Mouse (Mus musculus) forebrain, embryonic 14.5 days (tissue): ENCODE data around the gene Apc2. TPM values are rescaled to one million over a fixed set of nuclear protein-coding genes. Genes with fewer than 3 reads are reported as not detected.

Experiments used
- ATAC-seq: fragments of 200-750 bp; cut with Nextera tagmentation; 2 replicates; pipeline ENCODE4 v1.8.0; 2017; ENCODE audit warnings: mild to moderate bottlenecking, moderate library complexity
- DNase-seq: peaks from one replicate; pipeline ENCODE4 v3.0.0-alpha.2; 2015; ENCODE audit warnings: low spot score
- H3K27ac ChIP-seq: fragments of 300-500 bp; sonication (generic); 2 replicates; pipeline ENCODE4 v1.5.1; 2014; ENCODE audit warnings: low read depth, mild to moderate bottlenecking, control low read depth, low read length, moderate library complexity
- H3K27me3 ChIP-seq: fragments of 300-500 bp; sonication (generic); replicated peaks from 2 replicates; pipeline ENCODE4 v1.6.1; 2014; ENCODE audit warnings: low read length, control low read depth, mixed read lengths; ENCODE audit not compliant: control insufficient read depth, insufficient read depth
- H3K36me3 ChIP-seq: fragments of 300-500 bp; sonication (generic); 2 replicates; pipeline ENCODE4 v1.6.1; 2014; ENCODE audit warnings: low read length, control low read depth; ENCODE audit not compliant: control insufficient read depth, insufficient read depth
- H3K4me1 ChIP-seq: fragments of 300-500 bp; sonication (generic); 2 replicates; pipeline ENCODE4 v1.6.1; 2014; ENCODE audit warnings: antibody characterized with exemption, low read length, control low read depth; ENCODE audit not compliant: control insufficient read depth, insufficient read depth
- H3K4me2 ChIP-seq: fragments of 300-500 bp; sonication (generic); 2 replicates; pipeline ENCODE4 v1.6.1; 2014; ENCODE audit warnings: mild to moderate bottlenecking, control low read depth, low read length
- H3K4me3 ChIP-seq: fragments of 300-500 bp; sonication (generic); 2 replicates; pipeline ENCODE4 v1.5.1; 2014; ENCODE audit warnings: low read depth, low read length, control low read depth
- H3K9ac ChIP-seq: fragments of 300-500 bp; sonication (generic); 2 replicates; pipeline ENCODE4 v1.6.1; 2014; ENCODE audit warnings: mild to moderate bottlenecking, low read length, control low read depth, moderate library complexity
- H3K9me3 ChIP-seq: fragments of 300-500 bp; sonication (generic); replicated peaks from 2 replicates; pipeline ENCODE4 v1.6.1; 2016; ENCODE audit warnings: low read length, control low read depth, mixed read lengths; ENCODE audit not compliant: control insufficient read depth
- WGBS: fragments of 180-500 bp; shearing (Covaris S2); extraction: QIAGEN DNeasy Blood & Tissue Kit; methylation state at CpG from one replicate; pipeline ENCODE4 v1.1.7; 2014; 5-methylcytosine and 5-hydroxymethylcytosine counted together
- polyA plus RNA-seq: library from polyadenylated mRNA; unstranded; fragments of >200 nt; fragmentation: Nextera tagmentation; extraction: Ambion mirVana; gene quantifications from 2 replicates; pipeline ENCODE4 v1.2.1, GENCODE M21; 2014

Gene Apc2
- polyA plus RNA-seq, 1 experiment from 2014 or later, result 154 TPM

GRCm38 (mm10) chr10:80260642-80261584 lies 34.9 kb upstream of the Apc2 start, which contains the start of the genes Gamt and Dazap1:
Gamt (minus strand) TSS chr10:80261012.
Dazap1 (plus strand) TSS chr10:80261486.
- H3K9ac ChIP-seq, result peak within 1 kb of the TSS; percentile 68
- peak within 1 kb of the TSS; percentile 87 for H3K27ac ChIP-seq
- peaks cover 26% of the 10 kb centered on the region for H3K4me1 ChIP-seq
- peaks cover 32% of the 10 kb centered on the region for H3K36me3 ChIP-seq
- under 1% methylated on average over 49 of the region's 49 CpGs for WGBS
- H3K4me2 ChIP-seq, result peak within 1 kb of the TSS; percentile 76
- H3K27me3 ChIP-seq, result no peaks in the 10 kb centered on the region
- peak; percentile 96 for DNase-seq
- H3K9me3 ChIP-seq, result no peaks in the 10 kb centered on the region
- peak within 1 kb of the TSS; percentile 36 for H3K4me3 ChIP-seq
- ATAC-seq, result peak; percentile 80

- Histone ChIP-seq H3K9ac (peak overlapping the region; percentile 56), H3K36me3 (peaks cover 25% of the 10 kb centered on the region), H3K4me3 (peak overlapping the region; percentile 36), H3K27me3 (no peaks in the 10 kb centered on the region), H3K4me1 (peaks cover 32% of the 10 kb centered on the region), H3K4me2 (peak overlapping the region; percentile 76), H3K9me3 (no peaks in the 10 kb centered on the region), H3K27ac (peak overlapping the region; percentile 87)
- WGBS, result under 1% methylated on average over 14 of the region's 14 CpGs
- DNase-seq (peak; percentile 91), ATAC-seq (peak; percentile 52)
Observed at GRCm38 (mm10) chr10:80261585-80261968, 34.2 kb upstream of the Apc2 start.

GRCm38 (mm10) chr10:80262169-80262568 lies 33.6 kb upstream of the Apc2 start:
- WGBS, result 70% methylated on average over 12 of the region's 12 CpGs

GRCm38 (mm10) chr10:80262776-80263365 lies 32.9 kb upstream of the Apc2 start:
- Histone ChIP-seq H3K4me2 (no peak overlapping the region), H3K9ac (no peak overlapping the region), H3K4me1 (peaks cover 45% of the 10 kb centered on the region), H3K9me3 (no peaks in the 10 kb centered on the region), H3K4me3 (no peak overlapping the region), H3K27ac (no peak overlapping the region), H3K36me3 (peaks cover 19% of the 10 kb centered on the region; the same call in 1 of the 2 replicates), H3K27me3 (no peaks in the 10 kb centered on the region)
- no peak for ATAC-seq
- 92% methylated on average over 10 of the region's 10 CpGs for WGBS
- no peak for DNase-seq

More at GRCm38 (mm10) chr10:80262169-80262568, 33.6 kb upstream of the Apc2 start:
- Histone ChIP-seq H3K36me3 (peaks cover 19% of the 10 kb centered on the region; the same call in 1 of the 2 replicates), H3K9ac (no peak overlapping the region), H3K27ac (no peak overlapping the region), H3K27me3 (no peaks in the 10 kb centered on the region), H3K4me1 (peaks cover 38% of the 10 kb centered on the region), H3K4me3 (no peak overlapping the region), H3K4me2 (peak overlapping the region; percentile 76; the same call in 1 of the 2 replicates), H3K9me3 (no peaks in the 10 kb centered on the region)
- DNase-seq (no peak), ATAC-seq (no peak)

GRCm38 (mm10) chr10:80264341-80265148 lies 31.2 kb upstream of the Apc2 start:
- WGBS, result 2% methylated on average over 81 of the region's 81 CpGs
- H3K9ac ChIP-seq, result peak overlapping the region; percentile 99
- peak; percentile 77 for ATAC-seq
- peaks cover 9% of the 10 kb centered on the region; the same call in 1 of the 2 replicates for H3K36me3 ChIP-seq
- peak overlapping the region; percentile 77 for H3K4me3 ChIP-seq
- peak overlapping the region; percentile 64 for H3K4me2 ChIP-seq
- H3K27me3 ChIP-seq, result no peaks in the 10 kb centered on the region
- DNase-seq, result peak; percentile 100
- no peaks in the 10 kb centered on the region for H3K9me3 ChIP-seq
- H3K4me1 ChIP-seq, result peaks cover 45% of the 10 kb centered on the region
- peak overlapping the region; percentile 63; the same call in 1 of the 2 replicates for H3K27ac ChIP-seq

- Histone ChIP-seq H3K9ac (peak overlapping the region; percentile 99), H3K27me3 (no peaks in the 10 kb centered on the region), H3K36me3 (peaks cover 9% of the 10 kb centered on the region; the same call in 1 of the 2 replicates), H3K4me2 (peak overlapping the region; percentile 58), H3K4me1 (peaks cover 39% of the 10 kb centered on the region), H3K4me3 (peak overlapping the region; percentile 77), H3K9me3 (no peaks in the 10 kb centered on the region), H3K27ac (peak overlapping the region; percentile 63; the same call in 1 of the 2 replicates)
- WGBS, result under 1% methylated on average over 17 of the region's 18 CpGs
- DNase-seq, result no peak
- ATAC-seq, result no peak
Observed at GRCm38 (mm10) chr10:80265149-80265486, 30.7 kb upstream of the Apc2 start.

GRCm38 (mm10) chr10:80270099-80270498 lies 25.7 kb upstream of the Apc2 start:
- no peak overlapping the region for H3K4me3 ChIP-seq
- no peaks in the 10 kb centered on the region for H3K9me3 ChIP-seq
- no peak overlapping the region for H3K9ac ChIP-seq
- ATAC-seq (no peak), DNase-seq (no peak)
- H3K27ac ChIP-seq, result no peak overlapping the region
- H3K27me3 ChIP-seq, result no peaks in the 10 kb centered on the region
- peaks cover 36% of the 10 kb centered on the region for H3K36me3 ChIP-seq
- H3K4me1 ChIP-seq, result peaks cover 24% of the 10 kb centered on the region
- WGBS, result 91% methylated on average over 2 of the region's 2 CpGs
- H3K4me2 ChIP-seq, result no peak overlapping the region

GRCm38 (mm10) chr10:80270734-80271181 lies 25.0 kb upstream of the Apc2 start:
- 78% methylated on average over 6 of the region's 6 CpGs for WGBS
- H3K4me2 ChIP-seq, result no peak overlapping the region
- peaks cover 43% of the 10 kb centered on the region for H3K36me3 ChIP-seq
- H3K9me3 ChIP-seq, result no peaks in the 10 kb centered on the region
- no peak overlapping the region for H3K27ac ChIP-seq
- DNase-seq, result no peak
- H3K9ac ChIP-seq, result no peak overlapping the region
- ATAC-seq, result no peak
- no peaks in the 10 kb centered on the region for H3K27me3 ChIP-seq
- no peak overlapping the region for H3K4me3 ChIP-seq
- H3K4me1 ChIP-seq, result peaks cover 22% of the 10 kb centered on the region
